Mouse (Mus musculus): ENCODE data around the gene Gm11060. TPM values are rescaled to one million over a fixed set of nuclear protein-coding genes. Genes with fewer than 3 reads are reported as not detected.

The Gm11060 gene
- polyA plus RNA-seq, 1 experiment from 2014 or later: not detected

DNA sequence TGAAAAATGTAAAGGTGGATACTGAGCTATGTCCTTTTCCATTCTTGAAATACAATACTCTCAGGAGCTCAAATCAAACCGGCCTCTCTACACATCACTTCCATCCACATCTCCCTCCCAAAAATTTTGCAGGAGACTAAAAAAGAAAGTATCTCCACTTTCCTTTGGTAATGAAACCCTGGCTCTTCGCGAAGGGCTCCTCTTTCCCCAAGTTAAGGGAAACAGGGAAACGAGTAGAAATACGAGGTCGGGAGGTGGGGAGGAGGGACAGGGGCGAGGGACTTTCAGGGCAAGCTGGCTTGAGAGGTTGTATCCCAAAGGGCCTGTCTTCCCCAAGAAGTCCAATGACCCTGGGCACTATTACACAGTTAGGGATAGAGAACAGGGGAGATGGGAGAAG lies 32.6 kb downstream of the Gm11060 start:
- H3K9me3 ChIP-seq (replicated peaks; ENCODE audit: control insufficient read depth, low read length): no peaks in the 10 kb centered on the region
- H3K9ac ChIP-seq (ENCODE audit: low read depth, low read length): no peak overlapping the region
- H3K4me1 ChIP-seq (ENCODE audit: control insufficient read depth, low read depth, low read length): no peaks in the 10 kb centered on the region; the same call in 1 of the 2 replicates
- no peak overlapping the region for H3K27ac ChIP-seq (ENCODE audit: low read length)
- under 1% methylated on average over 7 of the region's 7 CpGs for WGBS (ENCODE audit: insufficient replicate concordance)
- no peaks in the 10 kb centered on the region for H3K36me3 ChIP-seq (ENCODE audit: control insufficient read depth, insufficient read depth)
- ATAC-seq (ENCODE audit: low read depth): no peak
- peaks cover 92% of the 10 kb centered on the region for H3K27me3 ChIP-seq (ENCODE audit: control insufficient read depth, insufficient read depth, low read depth, low read length)
- no peak overlapping the region for H3K4me2 ChIP-seq (ENCODE audit: low read depth, low read length)
- H3K4me3 ChIP-seq (ENCODE audit: low read depth, low read length): no peak overlapping the region

- H3K4me3 ChIP-seq (ENCODE audit: low read depth, low read length): no peak overlapping the region
Observed at GRCm38 (mm10) chr2:105125205-105125604, 33.4 kb downstream of the Gm11060 start.

DNA sequence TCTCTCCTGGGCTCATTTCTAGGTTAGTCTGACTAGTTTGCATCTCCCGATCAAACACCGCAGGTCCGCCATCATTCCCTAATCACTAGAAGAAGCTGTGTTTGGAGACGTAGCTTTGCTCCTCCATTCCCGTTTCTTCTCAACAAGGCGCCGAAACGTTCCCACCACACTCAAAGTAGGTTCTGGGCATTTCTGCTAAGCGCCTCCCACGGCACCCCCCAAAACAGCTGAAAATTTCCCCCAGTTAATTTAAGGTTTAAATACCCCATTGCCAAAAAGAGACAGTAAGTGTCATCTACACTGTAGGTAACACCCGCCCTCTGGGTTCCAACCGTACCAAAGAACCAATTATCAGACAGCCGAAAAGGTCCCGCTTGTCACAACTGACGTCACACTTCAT lies 33.8 kb downstream of the Gm11060 start:
- peaks cover 96% of the 10 kb centered on the region for H3K27me3 ChIP-seq (ENCODE audit: control insufficient read depth, insufficient read depth, low read depth, low read length)
- no peak overlapping the region for H3K4me3 ChIP-seq (ENCODE audit: low read depth, low read length)
- H3K4me2 ChIP-seq (ENCODE audit: low read depth, low read length): no peak overlapping the region
- H3K27ac ChIP-seq (ENCODE audit: low read length): no peak overlapping the region
- 5% methylated on average over 15 of the region's 15 CpGs for WGBS (ENCODE audit: insufficient replicate concordance)
- no peak for ATAC-seq (ENCODE audit: low read depth)
- H3K36me3 ChIP-seq (ENCODE audit: control insufficient read depth, insufficient read depth): no peaks in the 10 kb centered on the region
- no peak overlapping the region for H3K9ac ChIP-seq (ENCODE audit: low read depth, low read length)
- H3K4me1 ChIP-seq (ENCODE audit: control insufficient read depth, low read depth, low read length): no peaks in the 10 kb centered on the region; the same call in 1 of the 2 replicates
- H3K9me3 ChIP-seq (replicated peaks; ENCODE audit: control insufficient read depth, low read length): no peaks in the 10 kb centered on the region

More at GRCm38 (mm10) chr2:105125205-105125604, 33.4 kb downstream of the Gm11060 start:
- 1% methylated on average over 8 of the region's 8 CpGs for WGBS (ENCODE audit: insufficient replicate concordance)
- Histone ChIP-seq H3K36me3 (ENCODE audit: control insufficient read depth, insufficient read depth) (no peaks in the 10 kb centered on the region), H3K9ac (ENCODE audit: low read depth, low read length) (no peak overlapping the region), H3K4me2 (ENCODE audit: low read depth, low read length) (no peak overlapping the region), H3K4me1 (ENCODE audit: control insufficient read depth, low read depth, low read length) (no peaks in the 10 kb centered on the region; the same call in 1 of the 2 replicates), H3K27me3 (ENCODE audit: control insufficient read depth, insufficient read depth, low read depth, low read length) (peaks cover 96% of the 10 kb centered on the region), H3K9me3 (replicated peaks; ENCODE audit: control insufficient read depth, low read length) (no peaks in the 10 kb centered on the region), H3K27ac (ENCODE audit: low read length) (no peak overlapping the region)
- ATAC-seq (ENCODE audit: low read depth): no peak

DNA sequence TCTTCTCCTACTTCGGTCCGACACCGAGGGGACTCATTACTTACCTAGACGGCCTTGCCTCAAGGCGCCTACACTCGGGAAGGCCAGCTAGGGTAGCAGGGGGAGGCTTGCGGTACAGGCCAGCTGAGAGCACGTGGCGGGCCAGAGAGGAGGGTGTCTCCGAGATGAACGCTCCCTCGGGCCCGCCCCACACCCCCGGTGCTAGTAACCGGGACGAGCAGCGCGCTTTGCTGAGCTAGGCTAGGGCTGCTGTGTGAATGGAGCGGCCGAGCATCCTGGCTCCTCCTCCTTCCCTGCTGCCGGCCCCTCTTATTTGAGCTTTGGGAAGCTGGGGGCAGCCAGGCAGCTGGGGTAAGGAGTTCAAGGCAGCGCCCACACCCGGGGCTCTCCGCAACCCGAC lies 34.5 kb downstream of the Gm11060 start, which contains the start of gene Wt1:
Wt1 (plus strand) TSS at position 251 of the 400 bp plus-strand sequence.
- peaks cover 96% of the 10 kb centered on the region for H3K27me3 ChIP-seq (ENCODE audit: control insufficient read depth, insufficient read depth, low read depth, low read length)
- WGBS (ENCODE audit: insufficient replicate concordance): 3% methylated on average over 25 of the region's 25 CpGs
- H3K9ac ChIP-seq (ENCODE audit: low read depth, low read length): no peak within 1 kb of the TSS
- no peaks in the 10 kb centered on the region for H3K36me3 ChIP-seq (ENCODE audit: control insufficient read depth, insufficient read depth)
- no peak within 1 kb of the TSS for H3K27ac ChIP-seq (ENCODE audit: low read length)
- peak within 1 kb of the TSS; percentile 42 for H3K4me3 ChIP-seq (ENCODE audit: low read depth, low read length)
- H3K4me1 ChIP-seq (ENCODE audit: control insufficient read depth, low read depth, low read length): no peaks in the 10 kb centered on the region; the same call in 1 of the 2 replicates
- H3K4me2 ChIP-seq (ENCODE audit: low read depth, low read length): peak within 1 kb of the TSS; percentile 43
- ATAC-seq (ENCODE audit: low read depth): 0 out of 2 replicates have a peak, but pooled peaks have one; percentile 19
- no peaks in the 10 kb centered on the region for H3K9me3 ChIP-seq (replicated peaks; ENCODE audit: control insufficient read depth, low read length)

DNA sequence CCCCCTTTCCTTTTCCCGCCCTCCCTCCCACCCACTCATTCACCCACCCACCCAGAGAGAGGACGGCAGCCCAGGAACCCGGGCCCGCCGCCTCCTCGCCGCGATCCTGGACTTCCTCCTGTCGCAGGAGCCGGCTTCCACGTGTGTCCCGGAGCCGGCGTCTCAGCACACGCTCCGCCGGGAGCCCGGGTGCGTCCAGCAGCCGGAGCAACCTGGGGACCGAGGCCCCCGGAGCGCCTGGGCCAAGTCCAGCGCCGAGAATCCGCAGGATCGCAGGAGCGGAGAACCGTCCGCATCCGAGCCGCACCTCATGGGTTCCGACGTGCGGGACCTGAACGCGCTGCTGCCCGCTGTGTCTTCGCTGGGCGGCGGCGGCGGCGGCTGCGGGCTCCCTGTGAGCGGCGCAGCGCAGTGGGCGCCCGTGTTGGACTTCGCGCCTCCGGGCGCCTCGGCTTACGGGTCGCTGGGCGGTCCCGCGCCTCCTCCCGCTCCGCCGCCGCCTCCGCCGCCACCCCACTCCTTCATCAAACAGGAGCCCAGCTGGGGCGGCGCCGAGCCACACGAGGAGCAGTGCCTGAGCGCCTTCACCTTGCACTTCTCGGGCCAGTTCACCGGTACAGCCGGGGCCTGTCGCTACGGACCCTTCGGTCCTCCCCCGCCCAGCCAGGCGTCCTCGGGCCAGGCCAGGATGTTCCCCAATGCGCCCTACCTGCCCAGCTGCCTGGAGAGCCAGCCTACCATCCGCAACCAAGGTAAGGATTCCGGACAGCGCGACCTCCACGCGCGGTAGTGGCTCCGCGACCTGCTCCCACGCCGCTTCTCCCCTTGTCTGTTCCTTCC lies 35.1 kb downstream of the Gm11060 start:
- under 1% methylated on average over 84 of the region's 92 CpGs for WGBS (ENCODE audit: insufficient replicate concordance)
- Histone ChIP-seq H3K27ac (ENCODE audit: low read length) (no peak overlapping the region), H3K4me2 (ENCODE audit: low read depth, low read length) (peak overlapping the region; percentile 43), H3K4me3 (ENCODE audit: low read depth, low read length) (peak overlapping the region; percentile 42), H3K9ac (ENCODE audit: low read depth, low read length) (no peak overlapping the region), H3K9me3 (replicated peaks; ENCODE audit: control insufficient read depth, low read length) (no peaks in the 10 kb centered on the region), H3K36me3 (ENCODE audit: control insufficient read depth, insufficient read depth) (no peaks in the 10 kb centered on the region), H3K4me1 (ENCODE audit: control insufficient read depth, low read depth, low read length) (no peaks in the 10 kb centered on the region; the same call in 1 of the 2 replicates), H3K27me3 (ENCODE audit: control insufficient read depth, insufficient read depth, low read depth, low read length) (peaks cover 99% of the 10 kb centered on the region)
- 0 out of 2 replicates have a peak, but pooled peaks have one; percentile 13 for ATAC-seq (ENCODE audit: low read depth)

DNA sequence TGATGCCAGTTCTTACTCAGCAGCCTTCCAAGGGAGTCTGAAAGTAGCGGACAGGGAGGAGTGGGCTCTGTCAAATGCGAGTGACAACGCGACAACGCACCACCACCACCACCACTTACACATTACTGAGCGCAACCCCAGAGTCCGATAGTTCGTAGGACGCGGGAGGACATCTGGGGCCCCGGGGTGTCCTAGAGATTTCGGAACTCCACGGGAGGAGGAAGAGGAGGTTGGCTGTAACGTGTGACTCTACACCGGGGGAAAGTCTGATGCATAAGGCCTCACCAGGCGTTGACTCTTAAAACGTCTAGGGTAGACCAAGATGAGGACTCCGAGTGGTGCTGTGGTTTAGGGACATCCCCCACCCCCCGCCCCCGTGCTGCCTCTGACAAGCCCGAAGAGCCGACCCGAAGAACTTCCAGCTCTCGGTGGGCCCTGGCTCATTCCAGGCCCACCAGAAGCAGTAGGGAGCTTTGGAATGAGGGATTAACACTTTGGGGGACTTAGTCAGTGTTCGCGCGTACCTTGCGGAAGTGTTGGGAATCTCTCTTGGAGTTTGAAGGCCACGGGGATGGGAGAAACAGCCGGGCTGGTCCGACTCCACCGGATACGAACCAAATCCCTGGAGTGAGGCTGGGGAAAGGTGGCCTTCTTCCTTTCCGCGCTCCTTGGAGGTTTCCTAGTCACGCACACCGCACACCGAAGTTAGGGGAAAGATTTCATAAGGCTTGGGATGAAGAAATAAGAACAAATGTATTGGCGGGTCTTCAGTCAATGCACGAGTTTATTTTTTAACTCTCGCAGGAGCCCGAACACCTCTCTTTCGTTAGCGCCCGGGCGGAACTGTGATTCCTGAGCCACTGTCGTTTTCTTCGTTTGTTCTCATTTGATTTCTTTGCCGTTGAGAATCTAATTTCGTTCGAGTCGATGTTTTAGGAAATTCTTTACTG lies 36.0 kb downstream of the Gm11060 start:
- no peak for ATAC-seq (ENCODE audit: low read depth)
- Histone ChIP-seq H3K9ac (ENCODE audit: low read depth, low read length) (no peak overlapping the region), H3K4me3 (ENCODE audit: low read depth, low read length) (peak overlapping the region; percentile 42), H3K27ac (ENCODE audit: low read length) (no peak overlapping the region), H3K27me3 (ENCODE audit: control insufficient read depth, insufficient read depth, low read depth, low read length) (peaks cover 100% of the 10 kb centered on the region), H3K4me1 (ENCODE audit: control insufficient read depth, low read depth, low read length) (no peaks in the 10 kb centered on the region; the same call in 1 of the 2 replicates), H3K4me2 (ENCODE audit: low read depth, low read length) (peak overlapping the region; percentile 43), H3K36me3 (ENCODE audit: control insufficient read depth, insufficient read depth) (no peaks in the 10 kb centered on the region), H3K9me3 (replicated peaks; ENCODE audit: control insufficient read depth, low read length) (no peaks in the 10 kb centered on the region)
- 2% methylated on average over 52 of the region's 52 CpGs for WGBS (ENCODE audit: insufficient replicate concordance)

DNA sequence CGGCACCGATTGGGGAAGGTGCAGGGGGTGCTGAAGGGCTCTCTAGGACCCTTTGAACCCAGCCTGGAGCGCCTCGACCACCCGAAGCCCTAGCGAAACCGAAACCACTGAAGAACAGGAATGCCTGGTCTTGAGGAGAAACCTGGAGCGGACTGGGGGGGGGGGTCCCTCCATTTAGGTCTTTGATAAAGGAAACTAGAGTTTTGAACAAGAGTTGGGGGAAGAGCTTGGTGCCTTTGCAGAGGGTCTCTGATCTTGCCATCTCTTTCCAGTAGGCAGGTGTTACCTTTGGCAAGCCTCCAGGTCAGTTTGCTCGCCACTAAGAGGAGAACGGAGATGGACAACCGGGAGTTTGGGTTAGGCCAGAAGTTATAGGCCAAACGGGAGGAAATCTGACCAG lies 36.7 kb downstream of the Gm11060 start:
- Histone ChIP-seq H3K36me3 (ENCODE audit: control insufficient read depth, insufficient read depth) (no peaks in the 10 kb centered on the region), H3K9ac (ENCODE audit: low read depth, low read length) (no peak overlapping the region), H3K9me3 (replicated peaks; ENCODE audit: control insufficient read depth, low read length) (no peaks in the 10 kb centered on the region), H3K4me3 (ENCODE audit: low read depth, low read length) (peak overlapping the region; percentile 15; the same call in 1 of the 2 replicates), H3K4me1 (ENCODE audit: control insufficient read depth, low read depth, low read length) (no peaks in the 10 kb centered on the region), H3K27me3 (ENCODE audit: control insufficient read depth, insufficient read depth, low read depth, low read length) (peaks cover 100% of the 10 kb centered on the region), H3K27ac (ENCODE audit: low read length) (no peak overlapping the region), H3K4me2 (ENCODE audit: low read depth, low read length) (peak overlapping the region; percentile 36)
- 4% methylated on average over 12 of the region's 12 CpGs for WGBS (ENCODE audit: insufficient replicate concordance)
- ATAC-seq (ENCODE audit: low read depth): no peak

- Histone ChIP-seq H3K27me3 (ENCODE audit: control insufficient read depth, insufficient read depth, low read depth, low read length) (peaks cover 98% of the 10 kb centered on the region), H3K4me2 (ENCODE audit: low read depth, low read length) (no peak overlapping the region), H3K36me3 (ENCODE audit: control insufficient read depth, insufficient read depth) (no peaks in the 10 kb centered on the region), H3K27ac (ENCODE audit: low read length) (no peak overlapping the region), H3K9ac (ENCODE audit: low read depth, low read length) (no peak overlapping the region), H3K9me3 (replicated peaks; ENCODE audit: control insufficient read depth, low read length) (no peaks in the 10 kb centered on the region), H3K4me1 (ENCODE audit: control insufficient read depth, low read depth, low read length) (no peaks in the 10 kb centered on the region), H3K4me3 (ENCODE audit: low read depth, low read length) (no peak overlapping the region)
- no peak for ATAC-seq (ENCODE audit: low read depth)
- 2% methylated on average over 32 of the region's 32 CpGs for WGBS (ENCODE audit: insufficient replicate concordance)
Observed at GRCm38 (mm10) chr2:105130351-105131060, 38.7 kb downstream of the Gm11060 start.
